Mouse (Mus musculus) v-Abl transformed pro-B cells (cell line): ENCODE data around the gene Sult6b2.

Experiments used
- in situ Hi-C, 2 experiments: fragments of 400-800 bp; cut with MboI; formaldehyde crosslinking; loops; one replicate each; pipeline ENCODE4 v1.15.1; 2025; ENCODE audit not compliant: unreplicated experiment in 2 of 2

Sult6b2 gene

DNA sequence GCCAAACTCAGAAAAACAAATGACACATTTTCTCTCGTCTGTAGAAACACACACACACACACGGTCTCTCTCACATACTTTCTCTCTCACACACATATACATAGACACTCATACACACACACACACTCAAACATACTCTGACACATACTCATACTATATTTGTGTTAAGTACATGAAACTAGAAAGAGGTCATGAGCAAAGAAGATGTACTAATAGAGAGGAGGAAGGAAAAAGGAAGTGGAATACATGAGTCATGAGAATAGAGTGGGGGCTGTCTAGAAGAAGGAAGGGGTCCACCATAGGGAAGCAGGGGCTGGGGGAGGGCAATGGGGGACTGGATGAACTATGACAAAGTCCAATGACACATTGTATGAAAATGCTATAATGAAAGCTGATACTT lies 57.1 kb downstream of the Sult6b2 start:
- in situ Hi-C loops, result no loop called here

DNA sequence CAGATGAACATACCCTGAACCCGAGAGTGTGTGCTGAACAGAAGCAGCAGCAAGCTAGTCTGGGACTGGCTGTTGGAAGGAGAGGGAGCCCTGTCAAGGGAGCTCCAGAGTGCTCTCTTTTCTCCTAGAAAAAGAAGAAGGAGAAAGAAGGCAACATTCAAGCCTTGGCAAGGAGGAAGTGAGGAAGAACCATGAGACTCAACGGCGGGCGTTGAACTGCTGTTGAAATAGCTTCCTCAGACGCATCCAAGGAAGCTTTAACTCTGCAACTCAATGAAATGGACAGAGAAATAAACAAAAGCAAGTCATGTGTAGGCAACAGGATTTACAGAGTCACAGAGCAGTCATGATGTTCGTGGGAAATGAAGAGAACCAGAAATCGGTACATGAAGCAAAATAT lies 57.5 kb downstream of the Sult6b2 start:
- in situ Hi-C loops, result no loop called here

DNA sequence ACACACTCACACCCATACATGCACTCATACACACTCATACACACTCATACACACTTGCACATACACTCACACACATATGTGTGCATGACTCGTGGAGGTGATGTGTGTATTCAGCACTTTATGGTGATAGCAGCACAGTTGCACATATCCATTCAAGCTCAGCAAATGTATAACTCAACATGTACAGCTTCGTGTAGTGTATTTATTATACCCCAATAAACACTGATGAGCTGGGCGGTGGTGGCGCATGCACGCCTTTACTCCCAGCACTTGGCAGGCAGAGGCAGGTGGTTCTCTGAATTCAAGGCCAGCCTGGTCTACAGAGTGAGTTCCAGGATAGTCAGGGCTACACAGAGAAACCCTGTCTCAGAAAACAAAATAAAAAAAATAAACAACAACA lies 58.8 kb downstream of the Sult6b2 start:
- in situ Hi-C loops, result no loop called here

DNA sequence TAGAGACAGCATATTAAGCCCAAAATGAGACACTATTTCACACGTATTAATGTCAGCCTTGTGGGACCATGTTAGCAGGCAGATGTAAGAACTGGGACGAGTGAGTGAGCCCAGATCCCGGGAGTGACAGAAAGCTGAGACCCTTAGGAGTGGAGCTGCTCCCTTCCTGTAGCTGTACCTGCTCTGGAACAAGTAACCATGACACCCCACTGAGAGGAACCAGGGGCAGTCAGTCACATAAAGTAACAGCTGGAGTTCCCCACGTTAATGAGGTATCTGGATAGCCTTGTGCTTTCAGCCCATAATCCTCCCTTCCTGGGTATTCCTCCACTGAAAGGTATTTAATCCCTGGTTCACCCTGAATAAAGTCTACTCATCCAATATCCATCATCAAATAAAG lies 61.1 kb downstream of the Sult6b2 start:
- in situ Hi-C loops, result no loop called here

DNA sequence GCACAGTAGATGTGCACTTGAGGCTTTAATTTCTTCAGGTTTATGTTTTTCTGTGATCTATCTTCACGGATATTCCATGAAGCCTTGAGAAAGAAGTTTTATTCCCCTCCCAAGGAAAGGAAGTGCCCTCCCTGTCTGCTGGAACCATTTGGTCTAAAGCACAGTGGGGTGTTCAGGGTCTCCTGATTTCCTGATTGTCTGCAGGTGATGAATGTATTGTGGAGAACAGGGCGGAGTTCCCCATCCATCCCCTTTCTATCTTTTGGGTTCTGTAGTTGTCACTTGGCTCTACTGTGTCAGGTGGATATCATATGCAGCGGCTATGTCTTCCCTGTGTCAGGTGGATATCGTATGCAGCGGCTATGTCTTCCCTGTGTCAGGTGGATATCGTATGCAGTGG lies 62.5 kb downstream of the Sult6b2 start:
- in situ Hi-C loops, result no loop called here

DNA sequence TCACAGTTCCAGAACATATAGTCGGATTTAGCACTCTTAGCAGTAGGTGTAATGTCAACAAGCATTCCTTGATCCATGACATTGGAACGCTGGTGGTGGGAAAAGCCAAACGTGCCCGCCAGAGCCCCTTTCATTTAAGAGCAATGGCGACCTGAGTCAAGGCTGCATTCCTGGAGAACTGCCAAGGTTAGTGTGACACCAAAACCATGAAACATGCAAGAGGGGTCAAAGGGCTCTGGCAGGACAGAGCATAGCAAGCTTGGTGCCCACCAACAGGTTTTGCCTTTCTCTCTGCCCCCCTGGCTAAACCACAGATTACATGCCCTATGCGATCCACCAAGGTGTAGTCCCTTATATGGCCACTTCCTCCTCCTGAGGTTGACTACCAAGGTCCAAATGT lies 65.7 kb downstream of the Sult6b2 start:
- in situ Hi-C loops, result loop anchor here (5.0 kb wide), 2 partner anchors 211 to 216 kb away; no protein-coding TSS in a partner anchor

DNA sequence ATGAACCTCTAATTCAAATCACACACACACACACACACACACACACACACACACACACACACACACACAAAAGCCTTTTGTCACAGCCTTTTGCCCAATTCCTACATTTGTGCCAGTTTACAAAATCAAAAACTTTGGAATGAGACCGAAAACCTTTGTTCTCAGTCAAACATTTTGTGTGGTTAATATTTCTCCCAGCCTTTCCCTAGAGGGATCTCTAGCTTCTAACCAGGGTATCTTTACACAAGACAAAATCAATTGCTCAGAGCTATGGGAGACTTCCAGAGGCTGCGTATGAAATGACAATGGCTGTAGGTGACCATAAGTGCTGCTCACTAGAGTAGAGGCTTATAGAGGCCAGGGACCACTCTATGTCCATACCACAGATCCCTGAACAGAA lies 66.1 kb downstream of the Sult6b2 start:
- in situ Hi-C loops, result loop anchor here (5.0 kb wide), 2 partner anchors 211 to 216 kb away; no protein-coding TSS in a partner anchor

DNA sequence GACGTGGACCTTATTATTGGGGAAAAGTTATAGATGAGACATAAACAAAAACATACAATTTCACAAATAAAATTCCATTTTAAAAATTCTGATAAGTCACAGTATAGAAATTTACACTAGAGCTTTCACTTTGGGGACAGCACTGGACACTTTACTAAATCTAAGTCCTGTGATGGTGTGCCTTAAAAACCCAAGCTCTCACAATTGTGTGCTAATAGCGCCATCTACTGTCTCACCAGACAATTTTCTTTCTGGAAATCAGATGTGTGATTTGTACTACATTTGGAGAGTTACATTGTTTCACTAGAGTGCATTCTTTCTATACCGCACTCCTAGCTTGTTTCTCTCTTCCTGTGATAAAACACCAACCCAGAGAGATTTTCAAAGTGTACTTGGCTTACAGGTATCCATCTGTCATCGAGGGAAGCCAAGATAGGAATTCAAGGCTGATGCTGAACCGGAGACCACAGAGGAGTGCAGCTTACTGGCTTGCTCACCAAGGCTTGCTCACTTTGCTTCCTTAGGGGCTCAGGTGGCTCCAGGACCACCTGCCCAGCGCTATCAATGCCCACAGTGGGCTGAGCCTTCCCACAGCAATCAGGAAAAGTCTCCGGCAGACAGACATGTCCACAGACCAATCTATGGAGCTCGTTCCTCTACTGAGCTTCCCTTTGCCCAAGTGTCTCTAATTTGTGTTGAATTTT lies 68.8 kb downstream of the Sult6b2 start:
- in situ Hi-C loops, result loop anchor here (5.0 kb wide), 2 partner anchors 208 to 213 kb away; no protein-coding TSS in a partner anchor
